Mouse (Mus musculus) retina, embryonic 14.5 days (tissue): Measurements from ENCODE around the gene Ubxn4.
"Not testable (repeated sequence)": the region's sequence is repeated elsewhere in the genome, so short reads cannot be mapped to it uniquely, and the experiment has no call there.

ENCODE experiments used
- DNase-seq: peaks from one replicate; pipeline ENCODE4 v3.0.0-alpha.2; 2015; ENCODE audit warnings: low spot score

Gene Ubxn4

DNA sequence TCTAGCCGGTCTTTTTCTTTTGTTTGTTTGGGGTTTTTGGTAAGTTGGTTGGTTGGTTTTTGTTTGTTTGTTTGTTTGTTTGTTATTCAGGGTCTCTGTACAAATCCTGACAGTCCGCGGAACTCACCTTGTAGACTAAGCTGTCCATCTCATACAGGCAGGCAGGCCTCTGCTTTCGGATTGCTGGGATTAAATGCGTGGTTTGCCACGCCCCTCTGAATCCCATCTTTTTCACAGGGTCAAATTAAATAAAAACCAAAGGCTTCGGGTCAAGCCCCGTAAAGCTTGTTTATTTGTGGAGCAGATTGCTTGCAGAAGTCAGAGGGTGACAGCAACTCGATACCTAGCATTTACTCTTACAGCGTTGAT, at the start of gene Ubxn4:
Gene Ubxn4, plus strand, starts transcription at position 338 of the 369 bp plus-strand sequence.
- DNase-seq: no peak

- no peak for DNase-seq
Measured at GRCm38 (mm10) chr1:128194011-128194410, 49.8 kb upstream of the Ubxn4 start.

GRCm38 (mm10) chr1:128197353-128197752, 46.4 kb upstream of the Ubxn4 start:
- DNase-seq: no peak

DNA sequence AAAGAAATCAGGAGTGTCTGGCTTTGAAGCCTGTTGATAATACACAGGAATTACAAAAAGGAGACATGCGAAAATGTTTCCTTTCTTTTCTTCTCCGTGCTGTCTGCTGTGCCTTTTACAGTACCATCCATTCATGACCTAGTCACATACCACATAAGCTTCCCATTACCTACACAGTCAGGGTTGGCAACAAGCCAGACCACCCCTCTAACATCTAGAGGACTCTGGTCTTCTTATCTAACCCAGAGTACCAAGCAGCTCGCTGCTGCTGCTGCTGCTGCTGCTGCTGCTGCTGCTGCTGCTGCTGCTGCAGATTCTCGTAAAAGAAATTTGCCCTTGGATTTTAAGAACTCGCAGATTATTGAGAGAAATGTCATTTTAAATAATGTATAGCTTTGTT, 30.5 kb upstream of the Ubxn4 start:
- DNase-seq: no peak

DNA sequence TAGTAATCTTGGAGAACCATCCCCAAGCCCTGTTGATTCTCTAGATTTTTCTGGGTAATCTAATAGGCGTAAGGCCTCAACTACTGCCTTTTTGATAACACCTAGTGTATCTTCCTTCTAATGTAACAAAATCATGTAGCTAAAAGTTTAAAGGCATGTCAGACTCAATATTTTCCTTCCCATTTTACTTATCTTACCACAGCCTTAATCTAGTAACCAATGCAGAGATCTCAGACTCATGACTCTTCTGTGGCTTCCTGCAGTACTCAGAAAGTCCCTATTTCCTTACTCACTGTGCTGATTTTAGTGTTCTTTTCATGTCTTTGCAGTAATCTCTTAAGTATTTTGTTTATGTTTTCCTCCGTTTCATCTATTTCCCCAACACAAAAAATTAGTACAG, 21.9 kb upstream of the Ubxn4 start:
- no peak for DNase-seq

GRCm38 (mm10) chr1:128223304-128223703, 20.5 kb upstream of the Ubxn4 start:
- peak; percentile 43 for DNase-seq

- no peak for DNase-seq
Measured at GRCm38 (mm10) chr1:128235181-128235580, 8.6 kb upstream of the Ubxn4 start.

DNA sequence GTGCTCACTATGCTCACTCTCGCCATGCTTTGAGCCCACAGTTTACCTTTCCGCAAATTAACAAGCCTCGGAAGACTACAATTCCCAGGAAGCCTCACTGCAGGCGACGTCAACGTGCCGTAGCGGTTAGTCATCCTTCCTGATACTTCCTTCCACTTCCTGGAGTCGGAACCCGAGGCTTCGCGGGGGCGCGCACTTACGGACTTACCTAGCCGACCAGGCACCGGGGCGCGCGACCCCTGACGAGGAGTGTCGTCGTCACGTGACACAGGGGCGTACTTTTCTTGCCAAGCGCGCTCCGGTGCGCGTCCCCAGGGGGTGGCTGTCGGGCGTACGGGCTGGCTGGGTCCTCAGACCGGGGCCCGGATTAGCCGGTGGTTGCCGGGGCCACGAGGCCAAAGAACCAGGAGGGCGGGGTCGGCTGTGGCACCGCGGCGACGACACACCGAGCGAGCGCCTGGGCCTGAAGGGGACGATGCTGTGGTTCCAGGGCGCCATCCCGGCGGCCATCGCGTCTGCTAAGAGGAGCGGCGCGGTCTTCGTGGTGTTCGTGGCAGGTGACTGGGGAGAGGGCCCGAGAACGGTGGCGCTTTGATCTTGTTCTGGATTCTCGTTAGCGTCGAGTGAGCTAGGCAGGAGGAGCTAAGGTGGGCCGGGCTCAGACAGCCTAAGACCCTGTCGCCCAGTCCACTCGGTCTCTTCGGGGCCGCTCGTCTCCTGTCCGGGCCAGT, 397 bp downstream of the Ubxn4 start:
- DNase-seq: peak; percentile 96

- peak; percentile 48 for DNase-seq
Measured at GRCm38 (mm10) chr1:128244727-128245355, 1.1 kb downstream of the Ubxn4 start.

DNA sequence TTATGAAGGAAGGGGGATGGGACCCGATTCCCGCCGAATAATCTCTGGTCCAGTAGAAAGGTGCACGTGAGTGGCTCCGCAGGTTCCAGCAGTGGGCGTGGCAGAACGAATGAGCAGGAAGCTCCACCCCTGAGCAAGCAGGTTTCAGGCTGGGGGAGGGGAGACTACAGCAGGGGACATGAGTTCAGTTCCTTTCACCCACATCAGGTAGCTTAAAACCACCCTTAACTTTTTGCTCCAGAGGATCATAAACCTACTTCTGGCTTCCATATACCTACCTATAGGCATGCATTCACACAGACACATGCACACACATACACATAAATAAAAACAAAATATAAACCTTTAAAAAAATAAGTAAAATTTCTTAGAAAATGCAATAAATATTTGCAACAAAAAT, 23.3 kb downstream of the Ubxn4 start:
- DNase-seq: not testable (repeated sequence)

DNA sequence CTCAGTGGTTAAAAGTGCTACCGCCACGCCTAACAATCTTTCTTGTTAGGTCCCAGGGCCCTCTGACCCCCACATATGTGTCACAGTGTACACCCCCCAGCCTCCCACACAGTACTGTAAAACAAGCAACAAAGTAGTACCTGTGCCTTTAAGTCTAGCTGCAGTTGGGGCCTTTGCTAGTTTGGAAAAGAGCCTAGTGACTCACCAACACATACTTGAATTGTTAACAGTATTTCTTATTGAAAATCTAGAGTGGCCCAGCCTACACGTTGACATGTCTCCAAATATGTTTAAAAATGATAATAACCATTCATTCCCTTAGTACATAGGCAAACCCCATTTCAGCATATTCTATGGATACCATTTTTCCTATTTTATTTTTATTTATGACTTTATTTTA, 27.0 kb downstream of the Ubxn4 start:
- DNase-seq: no peak

- DNase-seq: no peak
Measured at GRCm38 (mm10) chr1:128275908-128276307, 32.1 kb downstream of the Ubxn4 start.

DNA sequence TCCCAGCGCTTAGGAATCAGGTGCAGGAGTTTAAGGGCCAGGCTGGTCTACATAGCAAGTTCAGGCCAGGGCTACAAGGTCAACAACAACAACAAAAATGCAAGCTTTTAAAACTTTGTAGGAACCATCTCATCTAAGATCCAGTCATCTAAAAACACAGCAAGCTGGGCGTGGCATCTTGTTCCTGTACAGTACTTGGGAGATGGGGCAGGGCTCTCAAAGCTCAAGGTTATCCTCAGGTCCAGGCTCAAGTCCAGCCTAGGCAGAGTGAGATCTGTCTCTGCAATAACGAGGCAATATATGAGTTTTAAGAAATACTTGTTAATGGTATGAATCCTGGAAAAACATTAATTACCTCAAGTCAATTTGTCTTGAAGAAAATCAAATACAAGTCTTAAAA, 34.8 kb downstream of the Ubxn4 start:
- DNase-seq: no peak

DNA sequence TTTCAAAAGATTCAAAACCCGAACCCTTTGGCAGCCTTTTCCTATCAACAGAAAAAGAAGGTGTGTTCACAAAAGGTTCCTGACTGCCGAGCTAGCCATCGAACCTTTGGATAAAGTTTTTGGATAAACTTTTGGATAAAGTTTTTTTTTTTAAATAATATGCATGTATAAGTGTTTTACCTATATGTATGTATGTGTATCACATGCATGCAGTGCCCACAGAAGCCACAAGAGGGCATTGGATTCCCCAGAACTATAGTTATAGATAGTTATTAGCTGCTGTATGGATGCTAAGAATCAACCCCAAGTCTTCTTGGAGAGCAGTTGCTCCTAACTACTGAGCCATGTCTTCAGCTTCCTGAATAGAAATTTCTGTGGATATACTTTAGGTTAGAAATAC, 38.0 kb downstream of the Ubxn4 start:
- DNase-seq: peak; percentile 22

DNA sequence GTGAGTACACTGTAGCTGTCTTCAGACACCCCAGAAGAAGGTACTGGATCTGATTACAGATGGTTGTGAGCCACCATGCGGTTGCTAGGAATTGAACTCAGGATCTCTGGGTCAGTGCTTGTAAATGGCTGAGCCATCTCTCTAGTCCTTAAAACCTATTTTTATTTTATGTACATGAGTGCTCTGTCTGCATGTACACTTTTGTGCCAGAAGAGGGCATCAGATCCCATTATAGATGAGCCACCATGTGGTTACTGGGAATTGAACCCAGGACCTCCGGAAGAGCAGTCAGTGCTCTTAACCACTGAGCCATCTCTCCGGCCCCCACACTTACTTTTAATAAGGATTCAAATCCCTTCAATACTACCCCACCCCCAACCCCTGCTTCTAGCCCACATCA, 39.2 kb downstream of the Ubxn4 start:
- DNase-seq: no peak

- DNase-seq: no peak
Measured at GRCm38 (mm10) chr1:128284157-128284690, 40.5 kb downstream of the Ubxn4 start.

- DNase-seq: no peak
Measured at GRCm38 (mm10) chr1:128285136-128285535, 41.4 kb downstream of the Ubxn4 start.

GRCm38 (mm10) chr1:128290295-128290694, 46.5 kb downstream of the Ubxn4 start:
- DNase-seq: peak; percentile 4

- DNase-seq: no peak
Measured at GRCm38 (mm10) chr1:128293524-128293923, 49.8 kb downstream of the Ubxn4 start.

DNA sequence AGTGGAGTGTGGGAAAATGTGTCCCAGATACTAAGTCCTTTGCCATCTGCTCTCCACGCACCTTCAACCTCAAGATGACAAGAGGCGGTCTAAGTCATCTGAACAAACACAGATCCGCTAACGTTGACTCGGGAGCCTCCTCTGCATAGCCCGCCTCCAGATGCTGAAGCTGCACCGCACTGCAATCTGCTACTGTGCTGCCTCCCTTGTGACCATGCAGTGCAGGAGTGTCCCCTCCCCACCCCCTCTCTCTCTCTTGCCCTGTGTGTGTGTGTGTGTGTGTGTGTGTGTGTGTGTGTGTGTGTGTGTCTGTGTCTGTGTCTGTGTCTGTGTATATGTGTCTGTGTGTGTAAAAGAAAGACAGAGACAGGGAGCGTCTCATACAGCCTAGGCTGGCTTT, 51.5 kb downstream of the Ubxn4 start:
- peak; percentile 25 for DNase-seq

DNA sequence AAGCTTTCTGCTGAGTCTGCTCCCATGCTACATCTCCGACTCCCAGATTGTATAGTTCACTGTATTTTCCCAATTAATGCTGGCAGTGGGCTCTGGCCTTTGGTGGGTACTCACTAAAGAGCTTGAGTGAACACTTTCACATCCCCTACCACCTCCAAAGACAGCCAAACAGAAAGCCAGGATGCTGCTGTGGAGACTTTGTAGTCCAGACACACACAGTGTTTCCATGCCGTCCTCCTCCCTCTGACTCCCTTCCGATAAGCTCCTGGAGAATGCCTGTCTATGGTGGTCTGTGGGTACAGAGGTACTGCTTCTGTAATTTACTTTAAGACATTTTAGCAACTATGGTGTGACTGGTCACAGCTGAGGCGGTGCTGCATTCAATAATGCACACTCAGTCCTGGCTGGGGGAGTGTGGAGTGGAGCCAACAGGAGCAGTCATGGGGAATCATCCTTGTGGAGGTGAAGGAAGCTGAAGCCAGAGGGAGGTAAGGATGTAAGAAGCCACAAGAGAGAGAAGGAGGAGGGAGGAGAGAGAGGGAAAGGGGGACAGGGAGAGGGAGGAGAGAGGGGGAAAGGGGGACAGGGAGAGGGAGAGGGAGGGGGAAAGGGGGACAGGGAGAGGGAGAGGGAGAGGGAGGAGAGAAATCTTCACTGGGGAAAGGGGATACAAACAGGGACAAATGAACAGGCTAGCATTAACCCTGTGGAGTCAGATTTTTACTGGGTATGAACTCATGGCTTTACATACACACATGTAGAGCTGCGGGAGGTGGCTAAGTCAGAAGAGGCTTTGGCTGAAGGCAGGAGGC, 52.2 kb downstream of the Ubxn4 start:
- peak; percentile 39 for DNase-seq

GRCm38 (mm10) chr1:128303900-128304299, 60.1 kb downstream of the Ubxn4 start:
- DNase-seq: no peak

- DNase-seq: peak; percentile 17
Measured at GRCm38 (mm10) chr1:128309043-128309442, 65.3 kb downstream of the Ubxn4 start.
